Mouse (Mus musculus) embryonic facial prominence, embryonic 14.5 days (tissue): Measurements from ENCODE around the gene Mis18bp1. TPM values are rescaled to one million over a fixed set of nuclear protein-coding genes. Genes with fewer than 3 reads are reported as not detected.

Experiments used
- ATAC-seq: fragments of 200-750 bp; cut with Nextera tagmentation; 2 replicates; pipeline ENCODE4 v1.8.0; 2017; ENCODE audit warnings: low read depth, moderate number of reproducible peaks, moderate TSS enrichment
- DNase-seq: peaks from one replicate; pipeline ENCODE4 v3.0.0-alpha.2; 2015; ENCODE audit warnings: low spot score
- H3K27ac ChIP-seq: fragments of 300-500 bp; sonication (generic); replicated peaks from 2 replicates; pipeline ENCODE4 v1.5.1; 2014; ENCODE audit warnings: low read depth, mild to moderate bottlenecking, low read length, moderate library complexity
- H3K27me3 ChIP-seq: fragments of 300-500 bp; sonication (generic); replicated peaks from 2 replicates; pipeline ENCODE4 v1.6.1; 2014; ENCODE audit warnings: low read length; ENCODE audit not compliant: control insufficient read depth, insufficient read depth
- H3K36me3 ChIP-seq: fragments of 300-500 bp; sonication (generic); 2 replicates; pipeline ENCODE4 v1.6.1; 2014; ENCODE audit warnings: low read length, mixed read lengths; ENCODE audit not compliant: control insufficient read depth, insufficient read depth
- H3K4me1 ChIP-seq: fragments of 300-500 bp; sonication (generic); 2 replicates; pipeline ENCODE4 v1.6.1; 2014; ENCODE audit warnings: antibody characterized with exemption, low read length; ENCODE audit not compliant: control insufficient read depth, insufficient read depth
- H3K4me2 ChIP-seq: fragments of 300-500 bp; sonication (generic); 2 replicates; pipeline ENCODE4 v1.6.1; 2014; ENCODE audit warnings: low read depth, mild to moderate bottlenecking, low read length, moderate library complexity, mixed read lengths
- H3K4me3 ChIP-seq: fragments of 300-500 bp; sonication (generic); 2 replicates; pipeline ENCODE4 v1.5.1; 2014; ENCODE audit warnings: low read depth, mild to moderate bottlenecking, low read length
- H3K9ac ChIP-seq: fragments of 300-500 bp; sonication (generic); 2 replicates; pipeline ENCODE4 v1.6.1; 2014; ENCODE audit warnings: low read depth, mild to moderate bottlenecking, low read length, moderate library complexity, mixed read lengths
- H3K9me3 ChIP-seq: fragments of 300-500 bp; sonication (generic); 2 replicates; pipeline ENCODE4 v1.6.1; 2016; ENCODE audit warnings: low read length; ENCODE audit not compliant: control insufficient read depth
- WGBS: fragments of 180-500 bp; shearing (Covaris S2); extraction: QIAGEN DNeasy Blood & Tissue Kit; methylation state at CpG from one replicate; pipeline ENCODE4 v1.1.7; 2014; 5-methylcytosine and 5-hydroxymethylcytosine counted together
- polyA plus RNA-seq: library from polyadenylated mRNA; unstranded; fragments of >200 nt; fragmentation: Nextera tagmentation; extraction: Ambion mirVana; gene quantifications from 2 replicates; pipeline ENCODE4 v1.2.1, GENCODE M21; 2014

The Mis18bp1 gene
- 38.0 and 47.4 TPM in 2 replicates for polyA plus RNA-seq

DNA sequence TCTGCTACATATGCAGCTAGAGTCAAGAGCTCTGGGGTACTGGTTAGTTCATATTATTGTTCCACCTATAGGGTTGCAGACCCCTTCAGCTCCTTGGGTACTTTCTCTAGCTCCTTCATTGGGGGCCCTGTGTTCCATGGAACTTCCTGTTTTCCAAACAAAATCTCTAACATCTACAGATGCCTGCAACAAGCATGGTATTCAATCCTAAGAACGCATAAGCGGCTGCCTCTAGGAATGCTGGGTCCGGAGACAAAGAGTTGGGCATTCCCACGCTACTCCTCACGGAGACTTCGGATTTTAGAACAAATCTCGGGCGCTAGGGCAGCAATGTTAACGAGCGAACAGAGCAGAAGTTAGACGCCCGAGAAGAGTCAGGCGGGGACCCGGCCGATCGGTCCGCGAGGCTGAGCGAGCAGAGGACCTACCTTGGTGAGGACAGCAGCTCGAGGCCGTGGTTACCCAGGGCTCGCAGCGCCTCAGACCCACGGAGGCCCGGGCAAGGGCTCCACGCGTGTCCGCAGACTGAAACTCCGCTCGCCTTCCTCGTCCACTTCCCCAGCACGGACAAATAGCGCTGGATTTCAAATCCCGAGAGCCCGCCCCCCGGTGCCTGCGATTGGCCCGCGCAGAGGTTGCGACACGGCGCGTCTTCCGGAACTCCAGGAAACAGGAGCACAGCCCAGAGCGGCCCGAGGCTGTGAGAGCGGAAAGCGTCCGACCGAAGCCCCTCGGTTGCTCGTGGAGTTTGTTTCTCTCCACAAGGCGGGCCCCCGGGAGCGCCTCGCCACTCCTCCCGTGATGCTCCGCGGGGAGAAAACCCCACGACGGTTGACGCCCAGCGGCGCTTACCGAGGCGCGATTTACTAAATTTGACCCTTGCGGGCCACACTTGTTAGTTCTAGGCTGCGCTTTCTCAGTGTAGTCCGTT lies at the start of gene Mis18bp1:
TSS of gene Mis18bp1 (minus strand) at position 584 of the 931 bp plus-strand sequence.
- Histone ChIP-seq H3K9me3 (peaks cover 5% of the 10 kb centered on the region; the same call in 1 of the 2 replicates), H3K9ac (peak within 1 kb of the TSS; percentile 79), H3K4me2 (peak within 1 kb of the TSS; percentile 57), H3K4me1 (peaks cover 8% of the 10 kb centered on the region; the same call in 1 of the 2 replicates), H3K27ac (peak within 1 kb of the TSS; percentile 93), H3K36me3 (no peaks in the 10 kb centered on the region), H3K27me3 (no peaks in the 10 kb centered on the region), H3K4me3 (peak within 1 kb of the TSS; percentile 89)
- under 1% methylated on average over 61 of the region's 70 CpGs for WGBS
- DNase-seq (peak; percentile 99), ATAC-seq (peak; percentile 100)

DNA sequence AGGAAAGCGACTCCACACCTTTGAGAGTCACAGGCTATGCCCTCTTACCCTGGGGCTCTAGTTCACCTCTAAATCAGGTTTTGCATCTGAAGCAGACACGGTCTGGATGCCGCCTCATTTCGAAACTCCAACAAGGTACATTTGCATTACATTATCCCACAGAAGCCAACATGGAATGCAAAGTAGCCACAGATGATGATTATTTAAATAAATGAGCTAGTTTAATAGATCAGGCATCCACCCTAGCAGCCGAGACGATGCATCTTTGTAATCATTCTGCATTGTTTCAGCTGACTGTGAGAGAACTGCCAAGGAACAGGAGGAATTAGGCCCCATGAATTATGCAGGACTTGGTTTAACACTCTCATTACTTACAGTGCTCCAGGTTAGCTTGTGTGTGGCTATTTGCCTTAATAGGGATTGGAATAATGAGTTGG lies 44.0 kb upstream of the Mis18bp1 start:
- ATAC-seq (no peak), DNase-seq (no peak)
- WGBS = 75% methylated on average over 6 of the region's 6 CpGs
- H3K9me3 ChIP-seq = no peaks in the 10 kb centered on the region
- no peak overlapping the region for H3K9ac ChIP-seq
- no peaks in the 10 kb centered on the region for H3K4me1 ChIP-seq
- no peaks in the 10 kb centered on the region for H3K27me3 ChIP-seq
- H3K36me3 ChIP-seq = no peaks in the 10 kb centered on the region
- H3K27ac ChIP-seq = no peak overlapping the region
- H3K4me3 ChIP-seq = no peak overlapping the region
- no peak overlapping the region for H3K4me2 ChIP-seq

DNA sequence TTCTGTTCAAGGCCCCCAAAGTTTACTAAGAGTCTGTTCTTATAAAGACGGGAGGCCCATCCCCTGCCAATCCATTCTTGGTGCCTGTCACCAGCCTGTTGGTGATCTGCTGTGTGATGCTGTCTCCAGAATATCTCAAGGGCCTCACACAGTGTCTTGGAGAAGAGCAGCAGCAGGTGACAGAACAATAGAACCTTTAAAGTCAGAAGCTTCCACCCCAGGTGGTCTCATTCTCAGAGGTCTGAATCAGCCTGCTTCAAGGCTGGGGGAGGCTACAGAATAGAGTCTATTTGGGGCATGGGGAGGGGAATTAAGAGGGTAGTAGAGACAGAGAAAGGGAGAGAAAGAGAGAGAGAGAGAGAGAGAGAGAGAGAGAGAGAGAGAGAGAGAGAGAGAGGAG lies 34.0 kb upstream of the Mis18bp1 start:
- no peak for ATAC-seq

DNA sequence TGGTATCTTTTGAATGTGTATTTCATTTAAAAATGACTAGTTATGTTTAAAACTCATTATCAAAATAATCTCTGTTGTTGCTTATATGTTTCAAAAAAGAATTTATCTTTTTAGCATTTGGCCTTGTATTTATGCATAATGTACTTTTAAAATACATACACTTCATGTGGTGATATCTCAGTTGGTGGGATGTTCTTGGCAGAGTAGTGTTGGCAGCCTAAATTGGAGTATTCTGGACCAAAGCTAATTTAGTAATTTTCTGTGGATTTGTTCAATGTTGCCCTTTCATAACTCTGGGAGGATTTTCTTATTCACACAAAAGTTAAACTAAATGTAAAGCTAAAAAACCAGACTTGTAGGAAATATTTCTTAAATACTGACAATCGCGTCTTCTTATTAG lies 29.4 kb upstream of the Mis18bp1 start:
- WGBS = 99% methylated on average over 2 of the region's 2 CpGs

More for the DNA sequence above, 34.0 kb upstream of the Mis18bp1 start:
- H3K4me3 ChIP-seq = no peak overlapping the region
- no peak overlapping the region for H3K9ac ChIP-seq
- no peak overlapping the region for H3K4me2 ChIP-seq
- H3K27me3 ChIP-seq = no peaks in the 10 kb centered on the region
- no peaks in the 10 kb centered on the region for H3K36me3 ChIP-seq
- no peaks in the 10 kb centered on the region for H3K9me3 ChIP-seq
- H3K27ac ChIP-seq = no peak overlapping the region
- no peak for DNase-seq
- H3K4me1 ChIP-seq = no peaks in the 10 kb centered on the region
- WGBS = 60% methylated on average over 1 of the region's 1 CpGs

DNA sequence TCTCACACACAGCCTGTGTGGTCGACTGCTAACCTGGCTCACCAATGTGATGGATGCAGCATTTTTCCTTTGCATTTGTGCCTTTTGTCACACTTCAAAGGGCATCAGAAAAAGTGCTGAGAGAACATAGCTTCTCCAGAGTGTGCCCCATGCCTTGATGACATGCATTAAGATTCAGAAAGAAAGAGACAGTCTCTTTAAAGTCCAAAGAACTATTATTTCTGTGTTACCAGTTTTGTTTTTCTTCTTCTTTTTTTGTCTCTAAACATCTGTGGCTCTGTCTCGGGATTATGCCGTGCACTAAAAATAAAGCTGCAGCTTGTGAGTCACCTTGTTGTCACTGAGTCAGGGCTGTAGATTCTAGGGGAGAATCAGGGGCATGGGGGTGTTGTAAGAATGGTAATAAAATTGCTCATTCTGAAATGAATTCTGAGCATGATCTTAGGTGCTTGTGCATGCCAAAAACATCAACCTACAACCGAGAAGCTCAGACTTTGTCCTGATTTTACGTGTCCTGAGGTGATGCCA lies 21.7 kb upstream of the Mis18bp1 start:
- Histone ChIP-seq H3K27me3 (no peaks in the 10 kb centered on the region), H3K4me1 (no peaks in the 10 kb centered on the region), H3K4me2 (no peak overlapping the region), H3K36me3 (no peaks in the 10 kb centered on the region), H3K9ac (no peak overlapping the region), H3K4me3 (no peak overlapping the region), H3K9me3 (no peaks in the 10 kb centered on the region), H3K27ac (no peak overlapping the region)
- ATAC-seq (no peak), DNase-seq (no peak)
- 71% methylated on average over 5 of the region's 5 CpGs for WGBS

More for the DNA sequence above, 29.4 kb upstream of the Mis18bp1 start:
- Histone ChIP-seq H3K27me3 (no peaks in the 10 kb centered on the region), H3K36me3 (no peaks in the 10 kb centered on the region), H3K4me1 (no peaks in the 10 kb centered on the region), H3K27ac (no peak overlapping the region), H3K9ac (no peak overlapping the region), H3K9me3 (no peaks in the 10 kb centered on the region), H3K4me3 (no peak overlapping the region), H3K4me2 (no peak overlapping the region)
- DNase-seq = no peak
- no peak for ATAC-seq

DNA sequence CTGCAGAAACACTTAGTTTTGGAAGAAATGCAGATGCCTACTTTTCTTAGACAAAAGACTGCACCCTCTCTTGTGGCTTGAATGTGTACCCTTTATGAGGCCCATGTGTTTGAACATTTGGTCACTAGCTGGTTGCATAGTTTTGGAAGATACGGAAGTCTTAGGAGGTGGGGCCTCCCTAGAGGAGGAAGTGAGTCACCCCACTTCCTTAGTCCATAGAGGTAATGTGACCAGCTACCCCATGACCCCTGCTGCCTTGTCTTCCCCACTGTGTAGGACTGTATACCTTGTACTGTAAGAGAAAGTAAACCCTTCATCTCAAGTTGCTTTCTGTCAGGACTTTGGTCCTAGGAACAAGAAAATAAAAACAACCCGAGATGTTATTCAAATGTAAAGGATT lies 16.8 kb upstream of the Mis18bp1 start:
- H3K4me3 ChIP-seq = no peak overlapping the region
- H3K27ac ChIP-seq = no peak overlapping the region
- no peaks in the 10 kb centered on the region for H3K9me3 ChIP-seq
- no peaks in the 10 kb centered on the region for H3K27me3 ChIP-seq
- no peak overlapping the region for H3K9ac ChIP-seq
- DNase-seq = no peak
- WGBS = 74% methylated on average over 2 of the region's 2 CpGs
- no peaks in the 10 kb centered on the region for H3K4me1 ChIP-seq
- H3K4me2 ChIP-seq = no peak overlapping the region
- no peaks in the 10 kb centered on the region for H3K36me3 ChIP-seq
- no peak for ATAC-seq

DNA sequence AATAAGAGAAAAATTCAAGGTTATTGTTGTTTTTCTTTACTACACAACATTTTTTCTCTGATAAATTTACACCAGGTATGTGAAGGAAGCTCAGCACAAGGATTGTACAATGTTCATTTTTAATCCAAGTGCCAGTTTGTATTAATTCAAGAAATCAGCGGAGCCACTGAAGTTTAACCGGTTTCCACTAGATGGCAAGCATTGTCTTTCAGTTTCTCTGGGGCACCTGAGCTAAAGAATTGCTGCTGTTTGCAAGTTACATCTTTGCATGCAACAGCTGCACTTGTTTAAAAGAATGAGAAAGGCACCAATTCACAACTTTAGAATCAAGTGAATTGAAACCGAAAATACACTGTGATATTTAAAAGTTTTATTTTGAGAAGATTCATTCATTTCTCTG lies 15.0 kb upstream of the Mis18bp1 start:
- no peak overlapping the region for H3K4me3 ChIP-seq
- no peaks in the 10 kb centered on the region for H3K4me1 ChIP-seq
- no peak for ATAC-seq
- DNase-seq = peak; percentile 23
- H3K4me2 ChIP-seq = no peak overlapping the region
- WGBS = 51% methylated on average over 3 of the region's 3 CpGs
- no peaks in the 10 kb centered on the region for H3K9me3 ChIP-seq
- H3K36me3 ChIP-seq = no peaks in the 10 kb centered on the region
- H3K27me3 ChIP-seq = no peaks in the 10 kb centered on the region
- no peak overlapping the region for H3K27ac ChIP-seq
- H3K9ac ChIP-seq = no peak overlapping the region

DNA sequence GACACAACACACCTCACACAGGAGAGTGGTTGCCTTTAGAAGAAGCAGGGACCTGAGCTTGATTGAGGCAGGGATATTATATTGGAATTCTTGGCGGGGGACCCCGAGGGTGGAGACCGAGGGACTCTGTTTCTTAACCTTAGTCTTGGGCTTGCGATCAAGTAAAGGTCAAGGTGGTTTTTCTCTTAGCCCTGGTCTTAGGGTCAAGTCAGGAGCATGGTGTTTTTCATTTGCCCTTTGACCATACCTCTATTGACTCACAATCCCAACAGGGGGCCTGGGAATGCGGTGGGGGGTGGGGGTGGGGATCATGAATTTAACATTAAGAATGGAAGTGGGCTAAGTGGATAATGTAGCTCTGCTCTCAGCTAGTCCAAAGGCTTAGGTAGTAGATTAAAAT lies 1.3 kb upstream of the Mis18bp1 start:
- no peak overlapping the region for H3K4me3 ChIP-seq
- ATAC-seq = no peak
- no peak overlapping the region for H3K4me2 ChIP-seq
- no peak overlapping the region for H3K27ac ChIP-seq
- no peak for DNase-seq
- no peak overlapping the region for H3K9ac ChIP-seq
- no peaks in the 10 kb centered on the region for H3K9me3 ChIP-seq
- no peaks in the 10 kb centered on the region for H3K27me3 ChIP-seq
- no peaks in the 10 kb centered on the region for H3K36me3 ChIP-seq
- peaks cover 8% of the 10 kb centered on the region; the same call in 1 of the 2 replicates for H3K4me1 ChIP-seq
- 92% methylated on average over 5 of the region's 5 CpGs for WGBS
